Mouse (Mus musculus) G1E (cell line): ENCODE results near the gene Cga.

Source experiments
- CTCF ChIP-seq: IDR thresholded peaks from 2 replicates; pipeline ENCODE4 v1.5.1; 2012; ENCODE audit warnings: low read depth, low read length, inconsistent platforms, mixed read lengths
- GATA1 ChIP-seq: IDR thresholded peaks from 2 replicates; pipeline ENCODE4 v1.6.1; 2012; ENCODE audit warnings: borderline replicate concordance, low read length, inconsistent platforms, mixed read lengths

GRCm38 (mm10) chr4:34953716-34954115, 60.1 kb downstream of the Cga start:
- no peak for TF ChIP-seq CTCF
- no peak for TF ChIP-seq GATA1
